Mouse (Mus musculus) hindbrain, embryonic 13.5 days (tissue): ENCODE results near the gene Arl3. TPM values are rescaled to one million over a fixed set of nuclear protein-coding genes. Genes with fewer than 3 reads are reported as not detected.

Experiments
- ATAC-seq: fragments of 200-750 bp; cut with Nextera tagmentation; 2 replicates; pipeline ENCODE4 v1.8.0; 2017; ENCODE audit warnings: moderate TSS enrichment; ENCODE audit not compliant: low FRiP score
- H3K27ac ChIP-seq: fragments of 300-500 bp; sonication (generic); 2 replicates; pipeline ENCODE4 v1.5.1; 2015; ENCODE audit warnings: inconsistent platforms, mild to moderate bottlenecking, moderate library complexity
- H3K27me3 ChIP-seq: fragments of 300-500 bp; sonication (generic); 2 replicates; pipeline ENCODE4 v1.6.1; 2015; ENCODE audit warnings: mild to moderate bottlenecking, inconsistent platforms
- H3K36me3 ChIP-seq: fragments of 300-500 bp; sonication (generic); 2 replicates; pipeline ENCODE4 v1.6.1; 2015; ENCODE audit warnings: mild to moderate bottlenecking, inconsistent platforms
- H3K4me1 ChIP-seq: fragments of 300-500 bp; sonication (generic); replicated peaks from 2 replicates; pipeline ENCODE4 v1.6.1; 2015; ENCODE audit warnings: inconsistent platforms
- H3K4me2 ChIP-seq: fragments of 300-500 bp; sonication (generic); 2 replicates; pipeline ENCODE4 v1.6.1; 2015; ENCODE audit warnings: inconsistent platforms, mild to moderate bottlenecking, moderate library complexity
- H3K4me3 ChIP-seq: fragments of 300-500 bp; sonication (generic); 2 replicates; pipeline ENCODE4 v1.5.1; 2015; ENCODE audit warnings: mild to moderate bottlenecking, inconsistent platforms
- H3K9ac ChIP-seq: fragments of 300-500 bp; sonication (generic); 2 replicates; pipeline ENCODE4 v1.6.1; 2015; ENCODE audit warnings: mild to moderate bottlenecking, inconsistent platforms
- H3K9me3 ChIP-seq: fragments of 300-500 bp; sonication (generic); 2 replicates; pipeline ENCODE4 v1.6.1; 2016; ENCODE audit warnings: inconsistent platforms
- WGBS: fragments of 180-500 bp; shearing (Covaris S2); methylation state at CpG from one replicate; pipeline ENCODE4 v1.1.7; 2015; 5-methylcytosine and 5-hydroxymethylcytosine counted together
- polyA plus RNA-seq: library from polyadenylated mRNA; unstranded; fragments of >200 nt; fragmentation: Nextera tagmentation; extraction: Ambion mirVana; gene quantifications from 2 replicates; pipeline ENCODE4 v1.2.1, GENCODE M21; 2015

Arl3 gene
- polyA plus RNA-seq, 1 experiment from 2014 or later, result 212 TPM

DNA sequence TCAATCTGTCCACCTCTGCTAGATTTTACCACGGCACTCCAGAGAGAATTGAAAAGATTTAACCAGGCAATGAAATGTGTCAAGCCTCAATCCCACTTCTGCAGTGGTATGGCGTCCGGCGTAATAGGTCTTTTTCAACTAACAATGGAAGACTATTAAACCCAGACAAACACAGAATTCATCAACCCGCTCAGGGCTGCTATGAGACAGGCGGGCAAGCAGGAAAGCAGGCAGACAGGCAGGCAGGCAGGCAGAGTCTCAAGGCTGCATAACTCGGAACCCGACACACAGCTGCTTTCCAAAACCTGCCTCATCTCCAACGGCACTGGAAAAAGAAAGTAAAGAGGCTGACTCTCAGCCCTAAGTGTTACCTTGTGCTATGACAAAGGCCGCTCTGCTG, 24.9 kb downstream of the Arl3 start:
- H3K27ac ChIP-seq, result peak overlapping the region; percentile 75
- H3K27me3 ChIP-seq, result no peaks in the 10 kb centered on the region
- ATAC-seq, result no peak
- H3K4me3 ChIP-seq, result no peak overlapping the region
- H3K36me3 ChIP-seq, result peaks cover 64% of the 10 kb centered on the region
- no peaks in the 10 kb centered on the region for H3K9me3 ChIP-seq
- 0 out of 2 replicates have a peak overlapping the region, but pooled peaks have one; percentile 35 for H3K9ac ChIP-seq
- H3K4me1 ChIP-seq, result peaks cover 16% of the 10 kb centered on the region; the same call in 1 of the 2 replicates
- WGBS, result 50% methylated on average over 10 of the region's 10 CpGs
- H3K4me2 ChIP-seq, result no peak overlapping the region

DNA sequence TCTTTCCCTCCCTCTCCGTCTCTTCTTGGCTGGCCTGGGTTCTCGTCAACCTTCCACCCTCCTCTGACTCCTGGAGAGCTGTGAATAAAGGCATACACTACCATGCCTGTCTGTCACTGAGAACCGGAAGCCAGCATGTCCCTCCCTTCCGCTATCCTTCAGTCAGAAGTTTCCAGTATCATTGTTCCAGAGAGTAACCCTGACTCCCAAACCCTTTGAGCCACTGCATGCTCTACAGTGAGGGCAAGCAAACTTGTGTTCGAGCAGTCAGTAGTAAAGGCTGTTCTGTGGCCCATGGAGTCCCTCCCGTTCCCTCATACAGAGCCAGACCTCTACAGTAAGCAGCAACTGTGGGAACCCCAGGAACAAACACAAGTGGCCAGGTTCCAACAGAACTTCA, 25.4 kb downstream of the Arl3 start:
- Histone ChIP-seq H3K36me3 (peaks cover 69% of the 10 kb centered on the region), H3K9ac (no peak overlapping the region)
- WGBS, result 66% methylated on average over 6 of the region's 6 CpGs

DNA sequence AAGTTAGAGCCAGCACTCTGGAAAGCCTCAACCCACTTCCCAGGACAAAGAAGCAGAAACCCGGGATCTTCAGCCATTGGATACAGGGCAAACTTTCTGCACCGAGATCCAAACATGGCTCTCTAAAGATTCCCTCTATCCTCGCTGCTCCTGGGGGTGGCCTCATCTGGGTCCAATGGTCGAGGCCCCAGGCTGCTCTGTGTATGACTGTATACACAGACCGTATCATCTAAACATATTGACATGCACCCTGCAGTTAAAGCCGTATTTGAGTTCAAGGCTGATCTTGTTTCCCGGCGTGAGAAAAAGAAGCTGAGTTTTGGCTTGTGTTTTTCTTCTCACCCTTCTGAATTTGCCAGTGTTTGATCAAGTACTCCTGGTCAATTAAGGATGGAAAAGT, 30.2 kb downstream of the Arl3 start:
- H3K27me3 ChIP-seq, result no peaks in the 10 kb centered on the region
- no peak for ATAC-seq
- H3K4me2 ChIP-seq, result no peak overlapping the region
- no peak overlapping the region for H3K9ac ChIP-seq
- H3K27ac ChIP-seq, result no peak overlapping the region
- H3K9me3 ChIP-seq, result no peaks in the 10 kb centered on the region
- H3K4me3 ChIP-seq, result no peak overlapping the region
- 83% methylated on average over 8 of the region's 8 CpGs for WGBS
- H3K4me1 ChIP-seq, result peaks cover 5% of the 10 kb centered on the region; the same call in 1 of the 2 replicates
- peaks cover 61% of the 10 kb centered on the region for H3K36me3 ChIP-seq

More for the DNA sequence above, 25.4 kb downstream of the Arl3 start:
- ATAC-seq, result no peak
- H3K27me3 ChIP-seq, result no peaks in the 10 kb centered on the region
- no peaks in the 10 kb centered on the region for H3K9me3 ChIP-seq
- no peak overlapping the region for H3K4me3 ChIP-seq
- H3K4me2 ChIP-seq, result no peak overlapping the region
- peak overlapping the region; percentile 75 for H3K27ac ChIP-seq
- H3K4me1 ChIP-seq, result peaks cover 12% of the 10 kb centered on the region; the same call in 1 of the 2 replicates

DNA sequence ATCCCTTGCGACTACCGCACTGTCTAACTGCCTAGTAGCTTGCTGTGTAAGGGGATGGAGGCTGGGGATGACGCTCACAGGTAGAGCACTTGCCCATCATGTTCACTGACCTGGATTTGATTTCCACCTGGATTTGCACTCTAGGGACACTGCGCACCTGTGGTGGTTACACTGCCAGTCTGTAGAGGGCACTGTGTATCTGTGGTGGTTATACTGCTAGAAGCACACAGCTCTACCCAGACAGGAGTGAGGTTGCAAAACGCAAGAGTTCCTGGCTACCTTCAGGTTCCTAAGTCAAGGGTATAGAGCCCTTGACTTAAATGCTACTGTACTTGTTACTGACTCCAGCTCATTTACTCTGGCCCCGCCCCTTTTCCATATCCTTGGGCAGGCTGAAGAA, 34.8 kb downstream of the Arl3 start:
- H3K27ac ChIP-seq, result no peak overlapping the region
- peaks cover 48% of the 10 kb centered on the region for H3K36me3 ChIP-seq
- no peak overlapping the region for H3K4me3 ChIP-seq
- WGBS, result 86% methylated on average over 6 of the region's 6 CpGs
- H3K27me3 ChIP-seq, result no peaks in the 10 kb centered on the region
- H3K4me1 ChIP-seq, result peaks cover 18% of the 10 kb centered on the region
- H3K9me3 ChIP-seq, result no peaks in the 10 kb centered on the region
- no peak overlapping the region for H3K4me2 ChIP-seq
- no peak overlapping the region for H3K9ac ChIP-seq
- no peak for ATAC-seq

DNA sequence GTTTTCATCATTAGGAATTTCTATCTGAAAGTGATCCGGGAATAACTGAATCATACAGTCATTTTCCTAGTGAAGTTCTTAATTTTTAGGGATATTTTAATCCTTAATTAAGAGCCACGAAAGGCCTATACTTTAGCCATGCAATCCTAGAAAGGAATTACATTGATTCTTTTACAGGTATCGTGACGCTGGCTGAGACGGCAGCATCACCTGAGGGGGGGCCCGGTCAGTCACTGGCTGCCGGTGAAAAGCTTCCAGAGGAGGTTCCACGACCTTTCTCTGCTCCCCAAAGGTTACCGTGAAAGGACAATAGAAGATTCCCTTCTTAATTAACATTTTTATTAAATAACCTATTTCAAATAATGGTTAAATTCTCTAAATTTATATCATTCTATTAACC, 35.6 kb downstream of the Arl3 start:
- H3K4me2 ChIP-seq, result no peak overlapping the region
- H3K27me3 ChIP-seq, result no peaks in the 10 kb centered on the region
- H3K9ac ChIP-seq, result no peak overlapping the region
- H3K9me3 ChIP-seq, result no peaks in the 10 kb centered on the region
- peaks cover 27% of the 10 kb centered on the region for H3K4me1 ChIP-seq
- H3K27ac ChIP-seq, result no peak overlapping the region
- no peak overlapping the region for H3K4me3 ChIP-seq
- no peak for ATAC-seq
- H3K36me3 ChIP-seq, result peaks cover 39% of the 10 kb centered on the region
- 89% methylated on average over 9 of the region's 9 CpGs for WGBS

DNA sequence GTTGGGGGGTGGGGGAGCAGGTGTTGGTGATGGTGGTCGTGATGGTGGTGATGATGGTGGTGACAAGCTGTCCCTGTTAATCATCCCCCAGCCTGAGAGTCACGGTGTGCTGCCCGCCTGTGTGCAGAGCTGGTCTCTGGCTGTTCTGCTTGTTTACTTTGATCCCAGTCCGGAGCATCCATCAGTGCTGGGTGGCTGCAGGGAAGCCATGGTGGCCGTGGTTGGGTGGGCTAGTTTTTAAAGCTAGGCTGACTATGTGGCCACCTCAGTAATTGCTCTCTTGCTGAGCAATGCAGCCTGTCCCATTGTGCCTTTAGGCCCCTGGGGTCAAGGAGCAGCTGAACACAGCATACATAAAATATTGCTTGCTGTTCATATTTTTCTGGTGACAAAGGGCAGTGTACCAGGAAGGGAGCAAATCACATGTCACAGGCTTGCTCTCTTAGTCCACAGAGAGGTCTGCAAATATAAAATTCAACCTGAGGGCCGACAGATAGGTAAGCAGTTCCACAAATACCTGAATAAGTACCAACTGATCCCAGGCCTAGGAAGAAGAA, 38.4 kb downstream of the Arl3 start:
- Histone ChIP-seq H3K4me2 (no peak overlapping the region), H3K36me3 (peaks cover 12% of the 10 kb centered on the region), H3K27ac (peak overlapping the region; percentile 8; the same call in 1 of the 2 replicates), H3K4me3 (no peak overlapping the region), H3K9me3 (no peaks in the 10 kb centered on the region), H3K27me3 (no peaks in the 10 kb centered on the region), H3K4me1 (peaks cover 54% of the 10 kb centered on the region), H3K9ac (no peak overlapping the region)
- ATAC-seq, result no peak
- 21% methylated on average over 6 of the region's 6 CpGs for WGBS

DNA sequence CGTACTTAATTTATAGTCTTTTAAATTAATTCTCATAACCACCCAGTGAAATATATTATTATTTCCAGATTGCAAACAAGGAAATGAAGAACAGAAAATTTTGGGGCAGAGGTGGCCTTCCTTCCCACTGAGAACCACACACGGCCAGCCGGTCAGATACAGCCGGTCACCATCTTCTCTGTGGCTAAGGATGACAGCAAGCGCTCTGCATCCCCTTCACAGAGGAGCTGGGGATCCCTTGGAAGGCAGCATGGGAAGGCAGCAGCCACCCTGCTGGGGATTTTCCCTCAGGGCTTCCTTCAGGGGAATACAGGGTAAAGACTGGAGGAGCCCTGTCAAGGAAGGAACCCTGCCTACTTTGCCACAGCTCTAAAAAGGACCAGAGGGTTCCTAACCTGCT, 39.5 kb downstream of the Arl3 start:
- ATAC-seq, result no peak
- H3K9me3 ChIP-seq, result no peaks in the 10 kb centered on the region
- H3K27me3 ChIP-seq, result no peaks in the 10 kb centered on the region
- H3K4me3 ChIP-seq, result no peak overlapping the region
- H3K27ac ChIP-seq, result peak overlapping the region; percentile 93
- 47% methylated on average over 5 of the region's 5 CpGs for WGBS
- H3K4me1 ChIP-seq, result peaks cover 65% of the 10 kb centered on the region
- no peak overlapping the region for H3K4me2 ChIP-seq
- peaks cover 9% of the 10 kb centered on the region for H3K36me3 ChIP-seq
- H3K9ac ChIP-seq, result peak overlapping the region; percentile 59; the same call in 1 of the 2 replicates

DNA sequence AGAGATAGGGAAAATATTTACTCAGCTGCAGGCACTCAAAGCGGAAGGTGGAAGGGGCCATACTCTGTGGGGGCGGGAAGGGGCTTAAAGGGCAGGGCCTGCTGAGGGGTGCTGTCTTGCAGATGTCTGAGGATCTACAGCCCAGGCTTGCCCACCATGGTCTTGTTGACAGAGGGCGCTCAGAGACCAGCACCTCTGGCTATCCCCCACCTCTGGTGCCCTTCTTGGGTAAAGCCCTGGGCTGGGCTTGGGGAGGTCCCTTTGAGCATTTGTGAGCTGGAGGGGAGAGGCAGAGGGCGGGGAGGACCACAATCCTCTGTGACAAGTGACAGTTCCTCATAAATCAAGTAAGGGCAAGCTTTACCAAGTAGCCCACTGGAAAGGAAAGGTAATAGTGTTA, 39.9 kb downstream of the Arl3 start:
- peak overlapping the region; percentile 59 for H3K9ac ChIP-seq
- no peaks in the 10 kb centered on the region for H3K27me3 ChIP-seq
- no peak overlapping the region for H3K4me3 ChIP-seq
- peak overlapping the region; percentile 93 for H3K27ac ChIP-seq
- no peak for ATAC-seq
- H3K36me3 ChIP-seq, result peaks cover 9% of the 10 kb centered on the region
- H3K4me2 ChIP-seq, result no peak overlapping the region
- H3K9me3 ChIP-seq, result no peaks in the 10 kb centered on the region
- peaks cover 70% of the 10 kb centered on the region for H3K4me1 ChIP-seq
- 56% methylated on average over 4 of the region's 4 CpGs for WGBS

DNA sequence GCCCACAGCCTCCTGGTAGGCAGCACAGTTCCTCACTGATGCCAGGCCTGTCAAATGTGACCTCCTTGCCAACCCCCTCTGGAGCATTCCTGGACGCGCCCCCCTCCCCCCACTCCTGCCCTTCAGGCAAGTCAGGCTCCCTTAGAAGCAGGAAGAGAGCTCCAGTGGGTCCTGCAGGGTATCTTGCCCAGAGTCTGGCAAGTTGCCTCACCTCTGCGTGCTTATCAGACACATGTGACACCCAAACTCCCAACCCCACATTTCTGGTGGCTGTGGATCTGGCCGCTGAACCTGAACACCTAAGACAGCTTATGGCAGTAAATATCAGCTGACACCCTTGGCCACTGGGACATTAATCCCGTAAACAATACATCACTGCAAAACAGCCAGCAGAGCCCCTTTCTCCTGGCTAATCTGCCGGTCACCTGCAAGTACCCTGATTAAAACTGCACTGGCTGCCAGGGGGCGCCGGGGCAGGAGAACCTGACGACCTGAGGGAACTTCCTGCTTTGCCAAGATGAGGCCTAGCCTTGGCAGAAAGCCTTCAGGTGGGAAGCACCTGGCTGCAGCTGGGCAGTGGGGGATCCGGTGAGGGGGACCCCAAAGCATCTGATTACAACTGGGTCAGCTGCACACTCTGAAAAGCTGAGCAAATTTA, 40.8 kb downstream of the Arl3 start:
- H3K4me2 ChIP-seq, result no peak overlapping the region
- 14% methylated on average over 10 of the region's 10 CpGs for WGBS
- H3K9me3 ChIP-seq, result no peaks in the 10 kb centered on the region
- peaks cover 79% of the 10 kb centered on the region for H3K4me1 ChIP-seq
- ATAC-seq, result no peak
- peak overlapping the region; percentile 31; the same call in 1 of the 2 replicates for H3K9ac ChIP-seq
- peak overlapping the region; percentile 93 for H3K27ac ChIP-seq
- no peaks in the 10 kb centered on the region for H3K27me3 ChIP-seq
- H3K4me3 ChIP-seq, result no peak overlapping the region
- H3K36me3 ChIP-seq, result peaks cover 9% of the 10 kb centered on the region

DNA sequence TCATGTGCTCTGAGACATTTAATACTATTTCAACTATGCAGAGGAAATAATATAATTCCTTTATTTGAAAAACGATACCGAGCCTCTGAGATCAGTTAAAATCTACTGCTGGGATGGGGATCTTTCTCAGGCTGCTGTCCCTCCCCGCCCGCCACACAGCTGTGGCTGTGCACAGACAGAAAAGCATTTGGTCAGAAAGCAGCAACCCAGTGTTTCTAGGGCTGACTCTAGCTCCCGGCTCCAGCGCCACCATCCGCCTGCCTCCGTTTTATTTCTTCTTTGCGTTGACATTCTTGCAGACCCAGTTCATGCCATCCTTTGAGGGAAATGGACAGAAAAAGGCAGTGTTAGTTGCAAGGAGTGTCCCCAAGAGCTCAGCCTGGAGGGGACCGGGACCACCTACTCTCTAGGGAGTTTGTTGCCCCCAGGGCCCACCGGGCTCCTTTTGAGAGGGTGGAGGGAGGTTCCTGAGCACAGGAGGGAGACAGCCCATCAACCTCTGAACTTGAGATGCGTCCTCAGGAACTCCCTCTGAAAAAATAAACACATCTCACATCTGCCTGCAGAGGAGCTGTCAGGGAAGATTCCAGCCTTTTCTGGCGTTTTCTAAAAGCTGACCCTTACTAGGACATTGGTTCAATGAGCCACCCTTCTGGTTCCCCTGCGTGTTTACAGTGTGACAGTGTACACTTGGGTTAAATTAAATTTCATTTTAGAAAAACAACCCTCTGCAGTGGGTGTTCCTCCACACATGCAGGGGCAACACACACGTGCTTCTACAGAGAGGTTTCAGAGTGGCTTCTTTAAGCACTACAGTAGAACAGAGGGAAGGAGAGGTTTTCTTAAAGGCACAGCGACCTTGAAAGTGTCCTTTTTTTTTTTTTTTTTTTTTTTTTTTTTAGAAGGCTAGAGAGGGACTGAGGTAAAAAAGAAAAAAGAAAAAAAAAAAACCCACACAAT, 41.6 kb downstream of the Arl3 start:
- Histone ChIP-seq H3K4me3 (no peak overlapping the region), H3K4me1 (peaks cover 87% of the 10 kb centered on the region), H3K27me3 (no peaks in the 10 kb centered on the region), H3K9ac (peak overlapping the region; percentile 71), H3K27ac (peak overlapping the region; percentile 93), H3K36me3 (peaks cover 5% of the 10 kb centered on the region), H3K4me2 (peak overlapping the region; percentile 30), H3K9me3 (no peaks in the 10 kb centered on the region)
- ATAC-seq, result no peak
- 5% methylated on average over 16 of the region's 16 CpGs for WGBS

DNA sequence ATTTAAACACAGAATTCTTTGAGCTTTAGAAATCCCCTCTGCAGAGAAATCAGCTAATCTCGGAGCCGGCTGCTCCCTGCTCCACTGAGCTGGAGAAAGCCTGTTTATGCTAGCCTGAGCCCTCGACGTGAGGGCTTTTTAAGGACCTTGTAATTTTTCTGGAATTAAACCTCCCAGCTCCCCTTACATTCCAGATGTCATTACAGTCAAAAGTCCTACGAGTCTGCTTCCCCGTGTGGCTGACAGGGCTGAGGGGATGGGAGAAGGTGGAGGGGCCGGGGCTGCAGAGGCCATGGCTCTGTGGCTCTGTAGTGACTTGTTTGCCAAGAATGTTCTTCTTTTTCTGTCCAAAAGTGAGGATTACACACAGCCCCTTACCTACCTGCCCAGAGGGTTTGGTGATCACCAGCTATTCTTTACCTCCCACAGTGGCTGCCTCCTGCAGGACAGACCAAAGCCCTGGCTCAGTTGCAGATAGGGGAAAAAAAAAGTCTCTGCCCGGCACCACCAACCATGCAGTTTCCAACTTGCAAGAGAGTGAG, 42.5 kb downstream of the Arl3 start:
- Histone ChIP-seq H3K27ac (peak overlapping the region; percentile 93), H3K27me3 (no peaks in the 10 kb centered on the region), H3K4me1 (peaks cover 95% of the 10 kb centered on the region), H3K9me3 (no peaks in the 10 kb centered on the region), H3K9ac (peak overlapping the region; percentile 71), H3K4me3 (no peak overlapping the region), H3K4me2 (peak overlapping the region; percentile 30; the same call in 1 of the 2 replicates), H3K36me3 (no peaks in the 10 kb centered on the region; the same call in 1 of the 2 replicates)
- no peak for ATAC-seq
- WGBS, result 7% methylated on average over 8 of the region's 8 CpGs
